Mouse (Mus musculus): ENCODE measurements around the gene Ddx55. TPM values are rescaled to one million over a fixed set of nuclear protein-coding genes. Genes with fewer than 3 reads are reported as not detected.
A peak's percentile ranks its signal among the peaks of the same experiment; 100 is the strongest.

The Ddx55 gene
- total RNA-seq (2014; rRNA removed) (3.0 and 3.8 TPM in 2 replicates), polyA plus RNA-seq (2012; rRNA removed) (3.5 and 6.3 TPM in 2 replicates)

- H3K27me3 ChIP-seq (ENCODE audit: control insufficient read depth, insufficient read depth, low read length) = no peaks in the 10 kb centered on the region
- TF ChIP-seq CTCF (IDR thresholded peaks at IDR 0.05; ENCODE audit: low read depth, low read length) (no peak), POLR2A (IDR thresholded peaks at IDR 0.05; ENCODE audit: extremely low read depth, insufficient read depth, low read length) (peak; percentile 58; the same call in 1 of the 2 replicates)
- H3K9ac ChIP-seq (ENCODE audit: low read depth, low read length) = peak within 1 kb of the TSS; percentile 87
- peak; percentile 83 for DNase-seq (ENCODE audit: extremely low read depth, low read depth, low spot score)
- H3K4me3 ChIP-seq (ENCODE audit: insufficient read depth, low read depth, low read length) = peak within 1 kb of the TSS; percentile 77
- WGBS = under 1% methylated on average over 66 of the region's 66 CpGs
- H3K79me2 ChIP-seq (ENCODE audit: control insufficient read depth, insufficient read depth, low read length) = no peaks in the 10 kb centered on the region
- H3K4me1 ChIP-seq (ENCODE audit: control insufficient read depth, insufficient read depth, low read length) = peaks cover 4% of the 10 kb centered on the region; the same call in 1 of the 2 replicates
- peak within 1 kb of the TSS; percentile 51 for H3K27ac ChIP-seq (replicated peaks; ENCODE audit: insufficient read depth, low read depth, low read length)
- peaks cover 15% of the 10 kb centered on the region for H3K36me3 ChIP-seq (ENCODE audit: control insufficient read depth, insufficient read depth, low read length)
Measured at GRCm38 (mm10) chr5:124552558-124553307, at the start of gene Ddx55. Ddx55 (plus strand) TSS chr5:124552864.

DNA sequence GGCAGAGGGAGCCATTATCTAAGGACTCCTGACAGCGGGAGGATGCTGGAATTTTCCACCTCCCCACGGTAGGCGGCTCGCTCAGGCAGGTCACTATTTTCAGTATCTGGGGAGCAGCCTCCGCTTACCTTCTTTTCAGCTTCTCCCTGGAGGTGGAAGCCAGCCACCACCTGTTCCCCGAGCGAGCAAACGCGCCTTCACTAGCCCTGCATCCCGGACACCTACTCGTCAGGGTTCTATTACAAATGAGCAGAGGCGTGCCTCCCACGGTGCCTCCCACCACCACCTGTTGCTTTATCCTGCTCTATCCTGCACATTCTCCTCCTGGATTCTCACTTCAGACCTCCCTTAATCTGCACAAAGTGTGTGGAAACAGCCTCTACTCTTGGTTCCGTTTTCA, 48.9 kb upstream of the Ddx55 start:
- H3K27ac ChIP-seq (replicated peaks; ENCODE audit: insufficient read depth, low read depth, low read length) = no peak overlapping the region
- WGBS = 84% methylated on average over 14 of the region's 14 CpGs
- no peaks in the 10 kb centered on the region for H3K27me3 ChIP-seq (ENCODE audit: control insufficient read depth, insufficient read depth, low read length)
- no peaks in the 10 kb centered on the region for H3K79me2 ChIP-seq (ENCODE audit: control insufficient read depth, insufficient read depth, low read length)
- no peak for TF ChIP-seq CTCF (IDR thresholded peaks at IDR 0.05; ENCODE audit: low read depth, low read length)
- H3K4me1 ChIP-seq (ENCODE audit: control insufficient read depth, insufficient read depth, low read length) = no peaks in the 10 kb centered on the region
- H3K9ac ChIP-seq (ENCODE audit: low read depth, low read length) = no peak overlapping the region
- H3K36me3 ChIP-seq (ENCODE audit: control insufficient read depth, insufficient read depth, low read length) = no peaks in the 10 kb centered on the region
- no peak for DNase-seq (ENCODE audit: extremely low read depth, low read depth, low spot score)
- H3K4me3 ChIP-seq (ENCODE audit: insufficient read depth, low read depth, low read length) = no peak overlapping the region

DNA sequence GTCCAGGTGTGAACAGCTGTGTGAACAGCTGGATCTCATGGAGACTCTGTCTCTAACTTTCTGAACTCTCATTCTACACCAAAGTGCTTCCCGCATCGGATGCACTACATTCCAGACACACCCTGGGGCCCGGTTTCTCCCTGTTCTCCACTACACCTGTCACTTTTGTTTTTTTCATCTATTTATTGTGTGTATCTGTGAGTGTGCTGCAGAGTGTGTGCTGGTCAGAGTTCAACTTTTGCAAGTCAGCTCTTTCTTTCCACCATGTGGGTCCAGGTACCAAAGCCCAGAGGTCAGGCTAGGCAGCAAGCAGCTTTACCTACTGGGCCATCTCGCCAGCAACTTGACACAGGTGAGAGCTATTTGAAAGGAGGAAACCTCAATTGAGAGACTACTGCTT, 47.4 kb upstream of the Ddx55 start:
- Histone ChIP-seq H3K9ac (ENCODE audit: low read depth, low read length) (no peak overlapping the region), H3K4me1 (ENCODE audit: control insufficient read depth, insufficient read depth, low read length) (no peaks in the 10 kb centered on the region), H3K27ac (replicated peaks; ENCODE audit: insufficient read depth, low read depth, low read length) (no peak overlapping the region), H3K27me3 (ENCODE audit: control insufficient read depth, insufficient read depth, low read length) (no peaks in the 10 kb centered on the region), H3K79me2 (ENCODE audit: control insufficient read depth, insufficient read depth, low read length) (no peaks in the 10 kb centered on the region), H3K4me3 (ENCODE audit: insufficient read depth, low read depth, low read length) (no peak overlapping the region), H3K36me3 (ENCODE audit: control insufficient read depth, insufficient read depth, low read length) (no peaks in the 10 kb centered on the region)
- WGBS = 69% methylated on average over 4 of the region's 4 CpGs
- no peak for TF ChIP-seq POLR2A (IDR thresholded peaks at IDR 0.05; ENCODE audit: extremely low read depth, insufficient read depth, low read length)
- TF ChIP-seq CTCF (IDR thresholded peaks at IDR 0.05; ENCODE audit: low read depth, low read length) = no peak
- DNase-seq (ENCODE audit: extremely low read depth, low read depth, low spot score) = peak; percentile 14

DNA sequence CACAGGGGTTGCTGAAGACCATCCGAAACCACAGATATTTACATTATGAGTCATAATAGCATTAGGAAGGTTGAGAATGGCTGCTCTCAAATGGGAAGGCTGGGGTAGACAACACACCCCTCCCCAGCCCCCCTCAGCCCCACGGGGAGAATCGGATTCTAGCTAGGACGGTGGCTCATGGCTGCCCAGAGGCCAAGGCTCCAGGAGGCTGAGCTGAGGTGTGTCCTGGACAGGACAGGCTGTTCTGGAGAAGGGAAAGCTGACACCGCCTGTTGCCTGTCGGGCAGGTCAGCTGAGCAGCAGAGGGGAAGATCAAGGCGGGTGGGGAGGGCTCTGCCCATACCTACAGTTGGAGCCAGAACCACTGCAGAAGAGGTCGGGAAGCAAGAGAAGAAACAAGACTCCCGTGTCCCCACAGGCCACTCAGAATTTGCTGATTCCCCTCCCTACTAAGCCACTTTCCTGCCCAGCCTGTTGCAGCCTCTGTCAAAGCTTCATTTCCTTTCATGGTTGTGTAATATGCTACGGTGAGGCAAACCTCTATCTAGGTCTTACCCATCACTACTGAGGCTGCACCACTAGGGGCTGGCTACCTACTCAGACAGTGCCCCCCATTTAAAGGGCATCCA, 45.8 kb upstream of the Ddx55 start:
- no peak for DNase-seq (ENCODE audit: extremely low read depth, low read depth, low spot score)
- 77% methylated on average over 10 of the region's 10 CpGs for WGBS

GRCm38 (mm10) chr5:124509200-124509599, 43.5 kb upstream of the Ddx55 start:
- no peak overlapping the region for H3K9ac ChIP-seq (ENCODE audit: low read depth, low read length)
- no peaks in the 10 kb centered on the region for H3K79me2 ChIP-seq (ENCODE audit: control insufficient read depth, insufficient read depth, low read length)
- no peak for DNase-seq (ENCODE audit: extremely low read depth, low read depth, low spot score)
- no peaks in the 10 kb centered on the region for H3K27me3 ChIP-seq (ENCODE audit: control insufficient read depth, insufficient read depth, low read length)
- WGBS = 93% methylated on average over 6 of the region's 6 CpGs
- TF ChIP-seq POLR2A (IDR thresholded peaks at IDR 0.05; ENCODE audit: extremely low read depth, insufficient read depth, low read length) = no peak
- no peak for TF ChIP-seq CTCF (IDR thresholded peaks at IDR 0.05; ENCODE audit: low read depth, low read length)
- H3K4me3 ChIP-seq (ENCODE audit: insufficient read depth, low read depth, low read length) = no peak overlapping the region
- no peaks in the 10 kb centered on the region for H3K36me3 ChIP-seq (ENCODE audit: control insufficient read depth, insufficient read depth, low read length)
- no peak overlapping the region for H3K27ac ChIP-seq (replicated peaks; ENCODE audit: insufficient read depth, low read depth, low read length)
- no peaks in the 10 kb centered on the region for H3K4me1 ChIP-seq (ENCODE audit: control insufficient read depth, insufficient read depth, low read length)

More for the DNA sequence above, 45.8 kb upstream of the Ddx55 start:
- Histone ChIP-seq H3K27me3 (ENCODE audit: control insufficient read depth, insufficient read depth, low read length) (no peaks in the 10 kb centered on the region), H3K36me3 (ENCODE audit: control insufficient read depth, insufficient read depth, low read length) (no peaks in the 10 kb centered on the region), H3K4me1 (ENCODE audit: control insufficient read depth, insufficient read depth, low read length) (no peaks in the 10 kb centered on the region), H3K4me3 (ENCODE audit: insufficient read depth, low read depth, low read length) (no peak overlapping the region), H3K79me2 (ENCODE audit: control insufficient read depth, insufficient read depth, low read length) (no peaks in the 10 kb centered on the region), H3K9ac (ENCODE audit: low read depth, low read length) (no peak overlapping the region), H3K27ac (replicated peaks; ENCODE audit: insufficient read depth, low read depth, low read length) (no peak overlapping the region)
- no peak for TF ChIP-seq CTCF (IDR thresholded peaks at IDR 0.05; ENCODE audit: low read depth, low read length)
- no peak for TF ChIP-seq POLR2A (IDR thresholded peaks at IDR 0.05; ENCODE audit: extremely low read depth, insufficient read depth, low read length)
